Comparison of ENCODE assay signal across 8 mouse cellular contexts in genomic region chr4:126108061-126108740, GRCm38 (mm10). TPM values are rescaled to one million over a fixed set of nuclear protein-coding genes. Genes with fewer than 3 reads are reported as not detected.
A peak's percentile ranks its signal among the peaks of the same experiment; 100 is the strongest.
DNase-seq lines count a peak whose midpoint lies in the region; ATAC-seq and TF ChIP-seq lines count a peak whose summit lies in the region.

No protein-coding gene starts in this region.

- H3K36me3 ChIP-seq in lung, embryonic 16.5 days (ENCODE audit: control insufficient read depth, insufficient read depth, low read length), result no peaks in the 10 kb centered on the region
- H3K36me3 ChIP-seq in intestine, postnatal 0 days (ENCODE audit: control insufficient read depth, insufficient read depth), result no peaks in the 10 kb centered on the region
- no peaks in the 10 kb centered on the region for H3K36me3 ChIP-seq in neural tube, embryonic 14.5 days (ENCODE audit: control insufficient read depth, insufficient read depth, low read length)

- no peaks in the 10 kb centered on the region for H3K27me3 ChIP-seq in lung, embryonic 16.5 days (ENCODE audit: control insufficient read depth, insufficient read depth, low read depth, low read length)
- no peaks in the 10 kb centered on the region for H3K27me3 ChIP-seq in intestine, postnatal 0 days (replicated peaks; ENCODE audit: control insufficient read depth, insufficient read depth, low read length)
- H3K27me3 ChIP-seq in neural tube, embryonic 14.5 days (ENCODE audit: control insufficient read depth, insufficient read depth, low read length), result no peaks in the 10 kb centered on the region

- ATAC-seq in lung, embryonic 16.5 days (ENCODE audit: low read depth), result no peak
- no peak for ATAC-seq in intestine, postnatal 0 days
- no peak for ATAC-seq in neural tube, embryonic 14.5 days (ENCODE audit: low read depth)

- H3K4me3 ChIP-seq in lung, embryonic 16.5 days (ENCODE audit: low read length), result no peak overlapping the region
- H3K4me3 ChIP-seq in intestine, postnatal 0 days (ENCODE audit: low read depth, low read length), result no peak overlapping the region
- no peak overlapping the region for H3K4me3 ChIP-seq in neural tube, embryonic 14.5 days (ENCODE audit: low read depth, low read length)

- TF ChIP-seq CTCF in intestine, postnatal 0 days (IDR thresholded peaks at IDR 0.05; ENCODE audit: low read depth), result no peak

- 65% methylated on average over 8 of the region's 8 CpGs for WGBS in lung, embryonic 16.5 days
- WGBS in intestine, postnatal 0 days, result 63% methylated on average over 8 of the region's 8 CpGs
- WGBS in neural tube, embryonic 14.5 days, result 60% methylated on average over 8 of the region's 8 CpGs

- no peaks in the 10 kb centered on the region for H3K9me3 ChIP-seq in lung, embryonic 16.5 days (ENCODE audit: control insufficient read depth, low read length)
- no peaks in the 10 kb centered on the region for H3K9me3 ChIP-seq in intestine, postnatal 0 days (ENCODE audit: control insufficient read depth)
- H3K9me3 ChIP-seq in neural tube, embryonic 14.5 days (ENCODE audit: control insufficient read depth, low read length), result no peaks in the 10 kb centered on the region

- H3K4me2 ChIP-seq in lung, embryonic 16.5 days (ENCODE audit: low read depth, low read length), result no peak overlapping the region
- H3K4me2 ChIP-seq in intestine, postnatal 0 days (replicated peaks; ENCODE audit: low read depth), result no peak overlapping the region
- H3K4me2 ChIP-seq in neural tube, embryonic 14.5 days (ENCODE audit: low read depth, low read length), result no peak overlapping the region

- DNase-seq in adrenal gland, postnatal 25 days, result peak; percentile 46
- no peak for DNase-seq in adrenal gland, adult 18-20 months (ENCODE audit: low spot score in 2 of 2)
- no peak for DNase-seq in lung, postnatal 4 days
- DNase-seq in ovary, postnatal 14 days (ENCODE audit: low spot score), result no peak
- DNase-seq in spleen, adult 18-20 months, result no peak

- 0 out of 2 replicates have a peak overlapping the region, but pooled peaks have one; percentile 13 for H3K9ac ChIP-seq in lung, embryonic 16.5 days (ENCODE audit: low read length)
- 0 out of 2 replicates have a peak overlapping the region, but pooled peaks have one; percentile 11 for H3K9ac ChIP-seq in intestine, postnatal 0 days (ENCODE audit: low read depth, low read length)
- 0 out of 2 replicates have a peak overlapping the region, but pooled peaks have one; percentile 16 for H3K9ac ChIP-seq in neural tube, embryonic 14.5 days (replicated peaks; ENCODE audit: low read depth, low read length)

- H3K4me1 ChIP-seq in lung, embryonic 16.5 days (replicated peaks; ENCODE audit: control insufficient read depth, insufficient read depth, low read length), result peaks cover 60% of the 10 kb centered on the region
- peaks cover 20% of the 10 kb centered on the region for H3K4me1 ChIP-seq in intestine, postnatal 0 days (replicated peaks; ENCODE audit: control insufficient read depth, insufficient read depth, low read length)
- H3K4me1 ChIP-seq in neural tube, embryonic 14.5 days (ENCODE audit: control insufficient read depth, insufficient read depth, low read length), result peaks cover 46% of the 10 kb centered on the region

- H3K27ac ChIP-seq in lung, embryonic 16.5 days (ENCODE audit: low read length), result 0 out of 2 replicates have a peak overlapping the region, but pooled peaks have one; percentile 9
- H3K27ac ChIP-seq in intestine, postnatal 0 days (ENCODE audit: low read depth, low read length), result no peak overlapping the region
- H3K27ac ChIP-seq in neural tube, embryonic 14.5 days (ENCODE audit: low read depth, low read length), result no peak overlapping the region

RNA-seq across cellular contexts. Expression of gene Stk40, which starts 4.4 kb away (rescaled TPM):
- 41.2 and 43.1 TPM in 2 replicates for total RNA-seq in adrenal gland, postnatal 25 days (2021)
- total RNA-seq in adrenal gland, adult 18-20 months (2021), result 10 to 100 TPM; 63.0 to 77.6 TPM
- 37.7 and 40.3 TPM in 2 replicates for polyA plus RNA-seq in lung, embryonic 16.5 days (2015; fragmentation: Nextera tagmentation; extraction: Ambion mirVana)
- 14.5 and 14.6 TPM in 2 replicates for polyA plus RNA-seq in intestine, postnatal 0 days (2015; fragmentation: Nextera tagmentation; extraction: Ambion mirVana)
- 15.2 and 21.8 TPM in 2 replicates for polyA plus RNA-seq in neural tube, embryonic 14.5 days (2014; fragmentation: Nextera tagmentation; extraction: Ambion mirVana)

RNA-seq across cellular contexts. Expression of gene Lsm10, which starts 11.8 kb away (rescaled TPM):
- total RNA-seq in adrenal gland, postnatal 25 days (2021), result 45.4 and 48.0 TPM in 2 replicates
- total RNA-seq in adrenal gland, adult 18-20 months (2021), result 10 to 100 TPM; 18.7 to 25.2 TPM
- 57.2 and 57.7 TPM in 2 replicates for polyA plus RNA-seq in lung, embryonic 16.5 days (2015; fragmentation: Nextera tagmentation; extraction: Ambion mirVana)
- polyA plus RNA-seq in intestine, postnatal 0 days (2015; fragmentation: Nextera tagmentation; extraction: Ambion mirVana), result 49.0 and 50.4 TPM in 2 replicates
- 46.4 and 48.3 TPM in 2 replicates for polyA plus RNA-seq in neural tube, embryonic 14.5 days (2014; fragmentation: Nextera tagmentation; extraction: Ambion mirVana)

RNA-seq across cellular contexts. Expression of gene Eva1b, which starts 39.3 kb away (rescaled TPM):
- total RNA-seq in adrenal gland, postnatal 25 days (2021), result 23.4 and 33.9 TPM in 2 replicates
- total RNA-seq in adrenal gland, adult 18-20 months (2021), result 10 to 100 TPM; 13.3 to 13.8 TPM
- polyA plus RNA-seq in lung, embryonic 16.5 days (2015; fragmentation: Nextera tagmentation; extraction: Ambion mirVana), result 98.0 and 108 TPM in 2 replicates
- 28.9 and 29.0 TPM in 2 replicates for polyA plus RNA-seq in intestine, postnatal 0 days (2015; fragmentation: Nextera tagmentation; extraction: Ambion mirVana)
- polyA plus RNA-seq in neural tube, embryonic 14.5 days (2014; fragmentation: Nextera tagmentation; extraction: Ambion mirVana), result 5.4 and 14.6 TPM in 2 replicates

RNA-seq across cellular contexts. Expression of gene Oscp1, which starts 49.8 kb away (rescaled TPM):
- 7.2 and 12.2 TPM in 2 replicates for total RNA-seq in adrenal gland, postnatal 25 days (2021)
- 10 to 100 TPM in 1 of 2 experiments, 1 to 10 TPM in 1; 7.2 to 10.6 TPM for total RNA-seq in adrenal gland, adult 18-20 months (2021)
- 21.8 and 23.7 TPM in 2 replicates for polyA plus RNA-seq in lung, embryonic 16.5 days (2015; fragmentation: Nextera tagmentation; extraction: Ambion mirVana)
- polyA plus RNA-seq in intestine, postnatal 0 days (2015; fragmentation: Nextera tagmentation; extraction: Ambion mirVana), result 2.7 and 3.5 TPM in 2 replicates
- 30.2 and 40.2 TPM in 2 replicates for polyA plus RNA-seq in neural tube, embryonic 14.5 days (2014; fragmentation: Nextera tagmentation; extraction: Ambion mirVana)

RNA-seq across cellular contexts. Expression of gene Sh3d21, which starts 55.1 kb away (rescaled TPM):
- total RNA-seq in adrenal gland, postnatal 25 days (2021), result 2.8 and 3.2 TPM in 2 replicates
- total RNA-seq in adrenal gland, adult 18-20 months (2021), result 1 to 10 TPM; 2.8 to 2.9 TPM
- polyA plus RNA-seq in lung, embryonic 16.5 days (2015; fragmentation: Nextera tagmentation; extraction: Ambion mirVana), result 9.2 and 12.3 TPM in 2 replicates
- 10.0 and 12.3 TPM in 2 replicates for polyA plus RNA-seq in intestine, postnatal 0 days (2015; fragmentation: Nextera tagmentation; extraction: Ambion mirVana)
- 0.67 and 1.5 TPM in 2 replicates for polyA plus RNA-seq in neural tube, embryonic 14.5 days (2014; fragmentation: Nextera tagmentation; extraction: Ambion mirVana)
